In genomic region chr11:102900763-102901162, GRCm38 (mm10) we compare ENCODE assay signal across 8 mouse cellular contexts. TPM values are rescaled to one million over a fixed set of nuclear protein-coding genes. Genes with fewer than 3 reads are reported as not detected.
DNase-seq lines count a peak whose midpoint lies in the region; ATAC-seq and TF ChIP-seq lines count a peak whose summit lies in the region.

TSS of gene Gfap (minus strand) at chr11:102900912.

- no peak within 1 kb of the TSS for H3K4me3 ChIP-seq in forebrain, embryonic 10.5 days
- H3K4me3 ChIP-seq in forebrain, embryonic 16.5 days (replicated peaks; ENCODE audit: low read length): no peak within 1 kb of the TSS
- H3K4me3 ChIP-seq in cortical plate, adult 2 months (ENCODE audit: insufficient read depth, low read length): no peak within 1 kb of the TSS
- no peak within 1 kb of the TSS for H3K4me3 ChIP-seq in intestine, postnatal 0 days (ENCODE audit: low read depth, low read length)
- no peak within 1 kb of the TSS for H3K4me3 ChIP-seq in limb, embryonic 11.5 days (ENCODE audit: low read depth, low read length)
- no peak within 1 kb of the TSS for H3K4me3 ChIP-seq in myocyte

- peaks cover 18% of the 10 kb centered on the region for H3K36me3 ChIP-seq in forebrain, embryonic 10.5 days (replicated peaks)
- H3K36me3 ChIP-seq in forebrain, embryonic 16.5 days (ENCODE audit: control insufficient read depth, insufficient read depth): no peaks in the 10 kb centered on the region
- peaks cover 5% of the 10 kb centered on the region; the same call in 1 of the 2 replicates for H3K36me3 ChIP-seq in intestine, postnatal 0 days (ENCODE audit: control insufficient read depth, insufficient read depth)
- H3K36me3 ChIP-seq in limb, embryonic 11.5 days (ENCODE audit: control insufficient read depth, insufficient read depth, low read length): peaks cover 4% of the 10 kb centered on the region; the same call in 1 of the 2 replicates
- peaks cover 3% of the 10 kb centered on the region for H3K36me3 ChIP-seq in myocyte (ENCODE audit: control insufficient read depth, insufficient read depth)

- H3K4me2 ChIP-seq in forebrain, embryonic 16.5 days (ENCODE audit: low read length): no peak within 1 kb of the TSS
- H3K4me2 ChIP-seq in intestine, postnatal 0 days (replicated peaks; ENCODE audit: low read depth): peak within 1 kb of the TSS; percentile 35
- H3K4me2 ChIP-seq in limb, embryonic 11.5 days (ENCODE audit: low read depth, severe bottlenecking): no peak within 1 kb of the TSS
- H3K4me2 ChIP-seq in myocyte (ENCODE audit: low read depth): no peak within 1 kb of the TSS

- H3K27me3 ChIP-seq in forebrain, embryonic 10.5 days (ENCODE audit: poor library complexity, severe bottlenecking): peaks cover 30% of the 10 kb centered on the region
- no peaks in the 10 kb centered on the region for H3K27me3 ChIP-seq in forebrain, embryonic 16.5 days (replicated peaks; ENCODE audit: control insufficient read depth, insufficient read depth, low read length)
- no peaks in the 10 kb centered on the region for H3K27me3 ChIP-seq in intestine, postnatal 0 days (replicated peaks; ENCODE audit: control insufficient read depth, insufficient read depth, low read length)
- H3K27me3 ChIP-seq in limb, embryonic 11.5 days (ENCODE audit: control insufficient read depth, insufficient read depth, low read length): peaks cover 5% of the 10 kb centered on the region
- H3K27me3 ChIP-seq in myocyte (ENCODE audit: control insufficient read depth, insufficient read depth, insufficient read length): no peaks in the 10 kb centered on the region

- ATAC-seq in forebrain, embryonic 16.5 days: no peak
- ATAC-seq in intestine, postnatal 0 days: peak; percentile 65
- peak; percentile 40; the same call in 1 of the 2 replicates for ATAC-seq in limb, embryonic 11.5 days (ENCODE audit: insufficient number of reproducible peaks, low FRiP score, low TSS enrichment, low read depth)

- DNase-seq in forebrain, embryonic 10.5 days (ENCODE audit: extremely low spot score, low spot score): peak; percentile 85
- peak; percentile 72 to 82 for DNase-seq in gastrocnemius, postnatal 4 days (ENCODE audit: low spot score in 2 of 2)
- DNase-seq in limb, embryonic 11.5 days (ENCODE audit: low spot score): peak; percentile 92
- DNase-seq in spleen, postnatal 36 days (ENCODE audit: low spot score in 2 of 2): peak; percentile 14 to 34

- TF ChIP-seq POLR2A in cortical plate, adult 2 months (IDR thresholded peaks at IDR 0.05; ENCODE audit: extremely low read depth, insufficient read depth, low read length): no peak
- no peak for TF ChIP-seq POLR2A in myocyte (IDR thresholded peaks at IDR 0.05; ENCODE audit: insufficient read length, low read depth)

- no peak within 1 kb of the TSS for H3K27ac ChIP-seq in forebrain, embryonic 10.5 days
- no peak within 1 kb of the TSS for H3K27ac ChIP-seq in forebrain, embryonic 16.5 days (ENCODE audit: low read length)
- no peak within 1 kb of the TSS for H3K27ac ChIP-seq in cortical plate, adult 2 months (ENCODE audit: insufficient read depth, low read length)
- no peak within 1 kb of the TSS for H3K27ac ChIP-seq in intestine, postnatal 0 days (ENCODE audit: low read depth, low read length)
- H3K27ac ChIP-seq in limb, embryonic 11.5 days (replicated peaks; ENCODE audit: low read depth, low read length): no peak within 1 kb of the TSS

- no peak within 1 kb of the TSS for H3K9ac ChIP-seq in forebrain, embryonic 16.5 days (replicated peaks; ENCODE audit: low read depth, low read length)
- no peak within 1 kb of the TSS for H3K9ac ChIP-seq in intestine, postnatal 0 days (ENCODE audit: low read depth, low read length)
- no peak within 1 kb of the TSS for H3K9ac ChIP-seq in limb, embryonic 11.5 days (ENCODE audit: low read length)

- H3ac ChIP-seq in myocyte (ENCODE audit: control insufficient read depth, insufficient read length): no peak within 1 kb of the TSS

- H3K4me1 ChIP-seq in forebrain, embryonic 10.5 days: peaks cover 48% of the 10 kb centered on the region
- H3K4me1 ChIP-seq in forebrain, embryonic 16.5 days (replicated peaks; ENCODE audit: control insufficient read depth, insufficient read depth, low read length): peaks cover 8% of the 10 kb centered on the region; the same call in 1 of the 2 replicates
- no peaks in the 10 kb centered on the region for H3K4me1 ChIP-seq in cortical plate, adult 2 months (ENCODE audit: control insufficient read depth, insufficient read depth, low read length)
- H3K4me1 ChIP-seq in intestine, postnatal 0 days (replicated peaks; ENCODE audit: control insufficient read depth, insufficient read depth, low read length): 0 out of 2 replicates have a peak, but pooled peaks cover 2% of the 10 kb centered on the region
- H3K4me1 ChIP-seq in limb, embryonic 11.5 days (ENCODE audit: control insufficient read depth, insufficient read depth, low read length): 0 out of 2 replicates have a peak, but pooled peaks cover 3% of the 10 kb centered on the region

- peak; percentile 97 for TF ChIP-seq CTCF in cortical plate, adult 2 months (IDR thresholded peaks at IDR 0.05; ENCODE audit: extremely low read depth, insufficient read depth, low read length)
- peak; percentile 99 for TF ChIP-seq CTCF in intestine, postnatal 0 days (IDR thresholded peaks at IDR 0.05; ENCODE audit: low read depth)

- H3K79me2 ChIP-seq in myocyte (ENCODE audit: control insufficient read depth, insufficient read depth): no peaks in the 10 kb centered on the region

- 13% methylated on average over 7 of the region's 7 CpGs for WGBS in forebrain, embryonic 10.5 days
- 19% methylated on average over 7 of the region's 7 CpGs for WGBS in forebrain, embryonic 16.5 days
- 11% methylated on average over 7 of the region's 7 CpGs for WGBS in intestine, postnatal 0 days
- WGBS in limb, embryonic 11.5 days: 16% methylated on average over 7 of the region's 7 CpGs

- no peaks in the 10 kb centered on the region for H3K9me3 ChIP-seq in forebrain, embryonic 10.5 days
- no peaks in the 10 kb centered on the region for H3K9me3 ChIP-seq in forebrain, embryonic 16.5 days (ENCODE audit: control insufficient read depth, low read length)
- H3K9me3 ChIP-seq in intestine, postnatal 0 days (ENCODE audit: control insufficient read depth): no peaks in the 10 kb centered on the region
- H3K9me3 ChIP-seq in limb, embryonic 11.5 days (ENCODE audit: control insufficient read depth, low read length): no peaks in the 10 kb centered on the region

TF ChIP-seq in myocyte, 11 proteins besides CTCF, POLR2A, EP300 and RAD21:
- TF ChIP-seq USF1 (IDR thresholded peaks at IDR 0.05; ENCODE audit: low read depth) (no peak), POLR2AphosphoS2 (IDR thresholded peaks at IDR 0.05; ENCODE audit: insufficient read length, low read depth) (peak; percentile 44)

RNA-seq across cellular contexts. Expression of gene Gfap, which starts in this region (rescaled TPM):
- polyA plus RNA-seq in forebrain, embryonic 10.5 days (2016; fragmentation: Nextera tagmentation; extraction: Ambion mirVana): 0.09 and 0.10 TPM in 2 replicates
- polyA plus RNA-seq in forebrain, embryonic 16.5 days (2015; fragmentation: Nextera tagmentation; extraction: Ambion mirVana): 1.3 and 2.3 TPM in 2 replicates
- polyA plus RNA-seq in cortical plate, adult 2 months (2012; rRNA removed): 179 and 186 TPM in 2 replicates
- total RNA-seq in gastrocnemius, postnatal 4 days (2021): under 1 TPM in 1 of 2 experiments, not detected in 1; 0.26 TPM
- 0.14 and 0.17 TPM in 2 replicates for polyA plus RNA-seq in intestine, postnatal 0 days (2015; fragmentation: Nextera tagmentation; extraction: Ambion mirVana)
- 0.16 and 0.18 TPM in 2 replicates for polyA plus RNA-seq in limb, embryonic 11.5 days (2014; fragmentation: Nextera tagmentation; extraction: Ambion mirVana)
- 0.16 TPM for polyA plus RNA-seq in myocyte (2012; fragmentation: generic; extraction: Trizol)

Comparison
In these comparisons a context has a peak if more than half of its experiments do, and no peak if none do; other contexts are left out.
1. RNA of gene Gfap (polyA plus RNA-seq): 179 to 186 TPM in cortical plate, adult 2 months; 1.3 to 2.3 TPM in forebrain, embryonic 16.5 days, 0.14 to 0.17 TPM in intestine, postnatal 0 days, 0.16 to 0.18 TPM in limb, embryonic 11.5 days, 0.16 TPM in myocyte (single experiment) and 0.09 to 0.10 TPM in forebrain, embryonic 10.5 days; every median in the first group is over 10 times any median in the second.
2. Peak in DNase-seq in forebrain, embryonic 10.5 days; RNA of the gene not detected or under 1 TPM.
3. Peak in DNase-seq in gastrocnemius, postnatal 4 days; RNA of the gene not detected or under 1 TPM.
4. Peak in ATAC-seq and H3K4me2 ChIP-seq in intestine, postnatal 0 days; RNA of the gene not detected or under 1 TPM.
5. Peak in DNase-seq and ATAC-seq in limb, embryonic 11.5 days; RNA of the gene not detected or under 1 TPM.
6. DNase-seq: peak in every context shown above with its lines; median percentile 92 in limb, embryonic 11.5 days; 85 in forebrain, embryonic 10.5 days; 77 in gastrocnemius, postnatal 4 days; 24 in spleen, postnatal 36 days.